Mouse (Mus musculus): ENCODE measurements around the gene Mpzl1.

DNA sequence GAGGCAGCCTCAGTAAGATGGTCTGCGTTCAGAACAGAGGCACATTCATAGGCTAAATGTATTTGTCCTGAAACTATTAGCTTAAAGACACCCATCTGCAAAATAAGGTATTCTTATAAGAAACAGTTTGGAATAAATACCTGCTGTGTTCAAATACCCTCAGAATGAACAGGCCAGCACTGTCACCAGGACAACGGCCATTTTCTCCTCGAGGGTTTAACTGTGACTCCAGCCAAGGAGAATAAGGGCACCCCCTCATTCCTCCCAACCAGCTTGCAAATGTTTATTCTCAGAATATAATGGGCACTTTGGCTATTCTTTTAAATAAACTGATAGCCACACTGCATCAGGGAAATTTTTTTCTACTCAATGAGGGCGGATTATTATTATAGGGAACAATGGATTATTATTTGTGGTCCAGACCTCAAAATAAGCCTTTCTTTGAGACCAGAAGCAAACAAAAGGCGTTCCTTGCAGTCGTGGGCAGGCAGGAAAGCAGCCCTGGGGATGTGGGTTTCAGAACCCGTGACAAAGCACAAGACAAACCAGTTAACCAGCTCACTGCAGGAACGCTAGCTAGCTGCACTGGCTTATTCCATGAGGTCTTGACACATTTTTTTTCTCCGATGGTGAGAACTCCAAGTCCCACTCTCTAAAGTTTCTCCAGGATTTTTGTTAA lies 23.9 kb downstream of the Mpzl1 start:
- TF ChIP-seq CTCF (conservative IDR thresholded peaks at IDR 0.05; ENCODE audit: insufficient read depth, insufficient read length, low read depth, low read length) (no peak), POLR2A (IDR thresholded peaks at IDR 0.05; ENCODE audit: low read depth, low read length) (no peak)

Measured in kidney, adult 2 months (tissue).